Mouse (Mus musculus): Measurements from ENCODE around the gene Parva.

DNA sequence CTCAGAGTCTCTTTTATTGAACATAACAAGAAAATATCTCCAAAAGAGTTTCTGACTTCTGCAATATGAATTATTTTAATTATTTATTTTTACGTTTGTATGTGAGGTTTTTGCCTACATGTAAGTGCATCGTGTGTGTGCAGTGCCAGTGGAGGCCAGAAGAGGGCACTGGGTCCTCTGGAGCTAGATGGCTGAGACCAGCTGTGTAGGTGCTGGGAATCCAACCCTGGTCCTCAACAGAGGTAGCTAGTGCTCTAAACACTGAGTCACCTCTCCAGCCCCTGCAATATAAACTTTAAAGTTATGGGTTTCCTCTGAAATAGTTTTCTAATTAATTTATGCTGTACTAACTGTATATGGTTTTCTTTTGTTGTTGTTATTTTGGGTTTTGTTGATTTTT is 208.6 kb downstream of the Parva start:
- TF ChIP-seq CEBPB (IDR thresholded peaks at IDR 0.05; ENCODE audit: insufficient read depth, poor library complexity, severe bottlenecking) (no peak), MYOG (IDR thresholded peaks at IDR 0.05; ENCODE audit: control insufficient read depth in 1 of 3, insufficient read depth in 1 of 3, insufficient read length in 2 of 3, low read depth in 2 of 3) (no peak), MAX (IDR thresholded peaks at IDR 0.05; ENCODE audit: low read depth) (no peak), POLR2AphosphoS2 (IDR thresholded peaks at IDR 0.05; ENCODE audit: insufficient read length, low read depth) (no peak), MYOD1 (IDR thresholded peaks at IDR 0.05; ENCODE audit: control insufficient read depth in 1 of 3, insufficient read length in 2 of 3, low read depth in 2 of 3) (no peak), TCF12 (IDR thresholded peaks at IDR 0.05; ENCODE audit: insufficient read depth, poor library complexity, severe bottlenecking) (no peak), E2F4 (IDR thresholded peaks at IDR 0.05; ENCODE audit: insufficient read depth) (no peak), POLR2A (IDR thresholded peaks at IDR 0.05; ENCODE audit: insufficient read length, low read depth) (no peak)
